Mouse (Mus musculus) CH12.LX (cell line): Measurements from ENCODE around the gene Pkdrej.

Experiments used
- CHD1 ChIP-seq: IDR thresholded peaks from 2 replicates; pipeline ENCODE4 v1.6.1; 2012; ENCODE audit warnings: low read depth, low read length, improper control_type of control experiment, inconsistent platforms
- CHD2 ChIP-seq: IDR thresholded peaks from 2 replicates; pipeline ENCODE4 v1.6.1; 2011; ENCODE audit warnings: low read length, improper control_type of control experiment
- CTCF ChIP-seq, 2 experiments: IDR thresholded peaks in 1 of 2; conservative IDR thresholded peaks in 1 of 2; 2 replicates each; pipeline ENCODE4 v1.5.1; 2011 to 2012; ENCODE audit warnings: low read depth in 2 of 2, low read length in 2 of 2, improper control_type of control experiment in 1 of 2, inconsistent platforms in 1 of 2, mild to moderate bottlenecking in 1 of 2, moderate library complexity in 1 of 2
- EP300 ChIP-seq: IDR thresholded peaks from 2 replicates; pipeline ENCODE4 v1.6.1; 2011; ENCODE audit warnings: low read length, improper control_type of control experiment
- GABPA ChIP-seq: IDR thresholded peaks from 2 replicates; pipeline ENCODE4 v1.6.1; 2012; ENCODE audit warnings: low read depth, low read length, improper control_type of control experiment, inconsistent platforms; ENCODE audit not compliant: insufficient replicate concordance
- JUND ChIP-seq: conservative IDR thresholded peaks from 2 replicates; pipeline ENCODE4 v1.6.1; 2011; ENCODE audit warnings: low read depth, low read length, improper control_type of control experiment
- MAFK ChIP-seq: IDR thresholded peaks from 2 replicates; pipeline ENCODE4 v1.6.1; 2011; ENCODE audit warnings: low read length, improper control_type of control experiment; ENCODE audit not compliant: insufficient replicate concordance
- MAX ChIP-seq: IDR thresholded peaks from 2 replicates; pipeline ENCODE4 v1.6.1; 2011; ENCODE audit warnings: low read length, improper control_type of control experiment
- NELFE ChIP-seq: IDR thresholded peaks from 2 replicates; pipeline ENCODE4 v1.6.1; 2011; ENCODE audit warnings: low read depth, low read length, improper control_type of control experiment
- POLR2A ChIP-seq: IDR thresholded peaks from 2 replicates; pipeline ENCODE4 v1.6.1; 2011; ENCODE audit warnings: low read depth, mild to moderate bottlenecking, improper control_type of control experiment, low read length
- TCF12 ChIP-seq: IDR thresholded peaks from 2 replicates; pipeline ENCODE4 v1.6.1; 2014; ENCODE audit warnings: low read depth, mild to moderate bottlenecking, inconsistent platforms, low read length, improper control_type of control experiment
- UBTF ChIP-seq: IDR thresholded peaks from 2 replicates; pipeline ENCODE4 v1.6.1; 2012; ENCODE audit warnings: low read depth, mild to moderate bottlenecking, inconsistent platforms, low read length, improper control_type of control experiment, moderate library complexity
- USF1 ChIP-seq: IDR thresholded peaks from 2 replicates; pipeline ENCODE4 v1.6.1; 2014; ENCODE audit warnings: low read depth, mild to moderate bottlenecking, inconsistent platforms, low read length, improper control_type of control experiment

DNA sequence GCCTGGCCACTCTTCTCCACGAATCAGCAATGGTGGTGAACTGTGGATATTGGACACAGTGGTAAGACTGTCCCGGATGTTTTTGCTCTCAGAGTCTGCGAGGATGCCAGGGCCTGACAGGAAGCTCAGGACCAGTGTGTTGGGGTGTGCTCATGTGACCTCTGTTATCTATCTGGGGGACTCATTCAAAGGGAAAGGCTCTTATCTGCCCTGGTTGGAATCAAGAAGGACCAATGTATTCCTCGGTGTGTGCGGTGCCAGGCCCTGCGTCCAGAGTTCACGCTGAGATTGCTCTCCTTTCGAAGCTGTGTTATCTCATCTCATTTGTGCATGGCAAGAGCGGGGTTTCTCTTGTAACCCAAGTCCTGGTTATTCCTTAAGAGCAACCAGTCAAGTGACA lies 47.1 kb downstream of the Pkdrej start:
- TF ChIP-seq JUND (no peak), POLR2A (no peak), MAX (no peak), GABPA (no peak), CHD2 (no peak), EP300 (no peak), CTCF (conservative IDR thresholded peaks at IDR 0.05 in 1 of 2, IDR thresholded peaks at IDR 0.05 in 1 of 2; ENCODE audit: low read depth in 2 of 2, low read length in 2 of 2) (no peak), TCF12 (no peak), UBTF (no peak), CHD1 (no peak), USF1 (no peak), NELFE (no peak), MAFK (no peak)
